Mouse (Mus musculus) forebrain, embryonic 15.5 days (tissue): ENCODE measurements around the gene Ube4b. TPM values are rescaled to one million over a fixed set of nuclear protein-coding genes. Genes with fewer than 3 reads are reported as not detected.

Source experiments
- ATAC-seq: fragments of 200-750 bp; cut with Nextera tagmentation; replicated peaks from 2 replicates; pipeline ENCODE4 v1.8.0; 2017; ENCODE audit warnings: mild to moderate bottlenecking, moderate TSS enrichment, moderate library complexity
- H3K27ac ChIP-seq: fragments of 300-500 bp; sonication (generic); replicated peaks from 2 replicates; pipeline ENCODE4 v1.5.1; 2015; ENCODE audit warnings: mild to moderate bottlenecking, inconsistent platforms
- H3K27me3 ChIP-seq: fragments of 300-500 bp; sonication (generic); 2 replicates; pipeline ENCODE4 v1.6.1; 2015; ENCODE audit warnings: inconsistent platforms
- H3K36me3 ChIP-seq: fragments of 300-500 bp; sonication (generic); 2 replicates; pipeline ENCODE4 v1.6.1; 2015; ENCODE audit warnings: mild to moderate bottlenecking, inconsistent platforms
- H3K4me1 ChIP-seq: fragments of 300-500 bp; sonication (generic); 2 replicates; pipeline ENCODE4 v1.6.1; 2015; ENCODE audit warnings: inconsistent platforms
- H3K4me2 ChIP-seq: fragments of 300-500 bp; sonication (generic); replicated peaks from 2 replicates; pipeline ENCODE4 v1.6.1; 2015; ENCODE audit warnings: mild to moderate bottlenecking, inconsistent platforms
- H3K4me3 ChIP-seq: fragments of 300-500 bp; sonication (generic); 2 replicates; pipeline ENCODE4 v1.5.1; 2015; ENCODE audit warnings: mild to moderate bottlenecking, inconsistent platforms
- H3K9ac ChIP-seq: fragments of 300-500 bp; sonication (generic); replicated peaks from 2 replicates; pipeline ENCODE4 v1.6.1; 2015; ENCODE audit warnings: mild to moderate bottlenecking, inconsistent platforms
- H3K9me3 ChIP-seq: fragments of 300-500 bp; sonication (generic); 2 replicates; pipeline ENCODE4 v1.6.1; 2016; ENCODE audit warnings: inconsistent platforms
- WGBS: fragments of 180-500 bp; shearing (Covaris S2); methylation state at CpG from one replicate; pipeline ENCODE4 v1.1.7; 2015; ENCODE audit warnings: mixed read lengths; 5-methylcytosine and 5-hydroxymethylcytosine counted together
- polyA plus RNA-seq: library from polyadenylated mRNA; unstranded; fragments of >200 nt; fragmentation: Nextera tagmentation; extraction: Ambion mirVana; gene quantifications from 2 replicates; pipeline ENCODE4 v1.2.1, GENCODE M21; 2015

Ube4b gene
- polyA plus RNA-seq, 1 experiment from 2014 or later = 58.4 TPM

DNA sequence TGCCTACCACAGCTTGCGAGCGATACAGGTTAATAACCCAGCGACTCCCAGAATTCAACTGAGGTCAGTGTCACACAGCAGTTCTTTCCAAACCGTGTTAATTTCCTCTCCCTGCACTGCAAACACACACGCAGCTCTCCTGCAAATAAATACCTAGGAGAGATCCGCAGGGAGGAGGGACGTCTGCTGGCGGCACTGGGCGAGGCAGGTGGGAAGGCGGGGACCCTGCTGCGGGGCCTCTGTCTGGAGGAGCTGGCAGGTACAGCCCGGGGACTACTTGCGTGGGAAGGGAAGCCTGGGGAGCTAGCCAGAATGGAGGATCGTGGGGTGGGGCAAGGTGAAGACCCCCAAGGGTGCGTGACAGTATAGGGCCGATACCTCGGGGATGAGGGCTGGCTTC, 46.7 kb downstream of the Ube4b start:
- no peak overlapping the region for H3K27ac ChIP-seq
- no peak overlapping the region for H3K4me3 ChIP-seq
- WGBS = 92% methylated on average over 17 of the region's 17 CpGs
- peaks cover 61% of the 10 kb centered on the region for H3K36me3 ChIP-seq
- H3K27me3 ChIP-seq = no peaks in the 10 kb centered on the region
- no peak overlapping the region for H3K4me2 ChIP-seq
- no peaks in the 10 kb centered on the region for H3K9me3 ChIP-seq
- no peak overlapping the region for H3K9ac ChIP-seq
- H3K4me1 ChIP-seq = no peaks in the 10 kb centered on the region
- no peak for ATAC-seq

GRCm38 (mm10) chr4:149378819-149379218, 47.7 kb downstream of the Ube4b start:
- Histone ChIP-seq H3K4me2 (no peak overlapping the region), H3K9ac (no peak overlapping the region), H3K4me1 (no peaks in the 10 kb centered on the region), H3K4me3 (no peak overlapping the region), H3K27ac (no peak overlapping the region), H3K9me3 (no peaks in the 10 kb centered on the region), H3K27me3 (no peaks in the 10 kb centered on the region), H3K36me3 (peaks cover 62% of the 10 kb centered on the region)
- WGBS = 54% methylated on average over 8 of the region's 8 CpGs
- ATAC-seq = no peak

- Histone ChIP-seq H3K9ac (no peak overlapping the region), H3K9me3 (no peaks in the 10 kb centered on the region), H3K27me3 (no peaks in the 10 kb centered on the region), H3K27ac (no peak overlapping the region), H3K4me1 (no peaks in the 10 kb centered on the region), H3K4me2 (no peak overlapping the region), H3K36me3 (peaks cover 64% of the 10 kb centered on the region), H3K4me3 (no peak overlapping the region)
- ATAC-seq = no peak
- WGBS = 90% methylated on average over 10 of the region's 10 CpGs
Observed at GRCm38 (mm10) chr4:149376034-149376433, 50.5 kb downstream of the Ube4b start.

- H3K4me3 ChIP-seq = no peak overlapping the region
- WGBS = 87% methylated on average over 11 of the region's 11 CpGs
- H3K9me3 ChIP-seq = no peaks in the 10 kb centered on the region
- no peak overlapping the region for H3K9ac ChIP-seq
- no peak for ATAC-seq
- no peaks in the 10 kb centered on the region for H3K4me1 ChIP-seq
- no peak overlapping the region for H3K27ac ChIP-seq
- no peaks in the 10 kb centered on the region for H3K27me3 ChIP-seq
- no peak overlapping the region for H3K4me2 ChIP-seq
- H3K36me3 ChIP-seq = peaks cover 63% of the 10 kb centered on the region
Observed at GRCm38 (mm10) chr4:149374662-149375061, 51.9 kb downstream of the Ube4b start.

- Histone ChIP-seq H3K27ac (no peak overlapping the region), H3K27me3 (no peaks in the 10 kb centered on the region), H3K4me1 (no peaks in the 10 kb centered on the region), H3K9me3 (no peaks in the 10 kb centered on the region), H3K4me3 (no peak overlapping the region), H3K36me3 (peaks cover 63% of the 10 kb centered on the region), H3K9ac (no peak overlapping the region), H3K4me2 (no peak overlapping the region)
- no peak for ATAC-seq
- 77% methylated on average over 9 of the region's 9 CpGs for WGBS
Observed at GRCm38 (mm10) chr4:149373927-149374326, 52.6 kb downstream of the Ube4b start.

- H3K9ac ChIP-seq = no peak overlapping the region
- no peak overlapping the region for H3K27ac ChIP-seq
- no peaks in the 10 kb centered on the region for H3K9me3 ChIP-seq
Observed at GRCm38 (mm10) chr4:149373431-149373830, 53.1 kb downstream of the Ube4b start.

DNA sequence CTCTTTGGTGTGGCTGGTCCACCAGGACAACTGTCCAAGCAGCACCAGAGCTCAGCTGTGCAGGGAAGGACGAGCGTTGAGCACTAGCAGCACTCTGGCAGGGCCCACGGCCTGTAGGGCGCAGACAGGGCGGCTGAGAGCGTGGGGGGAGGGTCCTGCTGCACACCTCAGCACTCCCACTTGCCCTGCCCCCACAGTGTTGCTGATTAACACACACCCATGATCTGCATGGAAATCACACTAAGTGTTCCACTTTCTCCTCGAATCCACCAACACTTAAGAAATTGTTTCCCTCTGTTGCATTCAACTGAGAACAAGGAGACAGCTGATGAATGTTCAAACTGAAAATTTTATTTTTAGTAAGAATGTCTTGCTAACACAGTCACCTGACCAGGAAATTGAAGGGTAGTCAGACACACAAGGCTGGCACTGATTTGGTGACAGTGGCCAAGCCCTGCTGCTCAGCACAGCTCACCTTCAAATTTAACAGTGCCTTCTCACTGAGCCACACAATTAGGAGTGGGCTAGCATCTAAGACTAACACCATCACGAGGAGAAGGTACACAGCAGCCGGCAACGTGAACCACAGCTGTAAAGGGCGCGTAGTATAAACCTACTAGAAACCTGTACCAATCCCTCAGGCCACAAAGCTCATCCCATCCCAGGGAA, 60.7 kb downstream of the Ube4b start:
- H3K4me2 ChIP-seq = no peak overlapping the region
- no peaks in the 10 kb centered on the region for H3K9me3 ChIP-seq
- WGBS = 80% methylated on average over 12 of the region's 12 CpGs
- peak overlapping the region; percentile 54 for H3K27ac ChIP-seq
- H3K9ac ChIP-seq = no peak overlapping the region
- no peak overlapping the region for H3K4me3 ChIP-seq
- ATAC-seq = no peak
- H3K27me3 ChIP-seq = no peaks in the 10 kb centered on the region
- H3K4me1 ChIP-seq = peaks cover 6% of the 10 kb centered on the region; the same call in 1 of the 2 replicates
- peaks cover 72% of the 10 kb centered on the region for H3K36me3 ChIP-seq

More at GRCm38 (mm10) chr4:149373431-149373830, 53.1 kb downstream of the Ube4b start:
- Histone ChIP-seq H3K36me3 (peaks cover 65% of the 10 kb centered on the region), H3K27me3 (no peaks in the 10 kb centered on the region), H3K4me2 (no peak overlapping the region), H3K4me3 (no peak overlapping the region), H3K4me1 (no peaks in the 10 kb centered on the region)
- no peak for ATAC-seq
- 64% methylated on average over 5 of the region's 5 CpGs for WGBS

DNA sequence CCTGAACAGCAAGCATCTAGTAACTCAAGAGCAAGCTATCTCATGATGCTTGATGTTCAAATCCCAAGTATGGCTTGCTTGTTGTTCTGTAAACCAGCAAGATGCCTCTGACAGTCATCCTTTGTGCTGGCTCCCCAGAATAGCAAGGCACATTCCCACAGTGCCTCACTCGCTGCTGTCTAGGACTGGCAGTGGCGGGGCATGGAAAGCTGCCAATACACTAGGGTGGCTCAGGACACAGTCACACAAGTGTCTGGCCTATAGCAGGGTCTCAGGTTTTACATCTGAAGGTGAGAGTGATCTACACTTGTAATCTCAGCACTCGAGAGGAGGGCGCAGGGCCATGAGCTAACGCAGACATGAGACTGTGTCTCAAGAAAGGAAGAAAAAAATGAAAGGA, 61.7 kb downstream of the Ube4b start:
- peaks cover 6% of the 10 kb centered on the region; the same call in 1 of the 2 replicates for H3K4me1 ChIP-seq
- H3K4me3 ChIP-seq = no peak overlapping the region
- H3K9me3 ChIP-seq = no peaks in the 10 kb centered on the region
- no peak overlapping the region for H3K9ac ChIP-seq
- no peak overlapping the region for H3K4me2 ChIP-seq
- 53% methylated on average over 5 of the region's 5 CpGs for WGBS
- H3K27me3 ChIP-seq = no peaks in the 10 kb centered on the region
- H3K36me3 ChIP-seq = peaks cover 75% of the 10 kb centered on the region
- H3K27ac ChIP-seq = no peak overlapping the region; the same call in 1 of the 2 replicates
- no peak for ATAC-seq

- H3K4me2 ChIP-seq = no peak overlapping the region
- H3K9me3 ChIP-seq = no peaks in the 10 kb centered on the region
- H3K27ac ChIP-seq = no peak overlapping the region
- peaks cover 3% of the 10 kb centered on the region; the same call in 1 of the 2 replicates for H3K4me1 ChIP-seq
- no peak for ATAC-seq
- no peak overlapping the region for H3K9ac ChIP-seq
- no peaks in the 10 kb centered on the region for H3K27me3 ChIP-seq
- H3K4me3 ChIP-seq = no peak overlapping the region
- H3K36me3 ChIP-seq = peaks cover 79% of the 10 kb centered on the region
- 72% methylated on average over 6 of the region's 6 CpGs for WGBS
Observed at GRCm38 (mm10) chr4:149361051-149361450, 65.5 kb downstream of the Ube4b start.

DNA sequence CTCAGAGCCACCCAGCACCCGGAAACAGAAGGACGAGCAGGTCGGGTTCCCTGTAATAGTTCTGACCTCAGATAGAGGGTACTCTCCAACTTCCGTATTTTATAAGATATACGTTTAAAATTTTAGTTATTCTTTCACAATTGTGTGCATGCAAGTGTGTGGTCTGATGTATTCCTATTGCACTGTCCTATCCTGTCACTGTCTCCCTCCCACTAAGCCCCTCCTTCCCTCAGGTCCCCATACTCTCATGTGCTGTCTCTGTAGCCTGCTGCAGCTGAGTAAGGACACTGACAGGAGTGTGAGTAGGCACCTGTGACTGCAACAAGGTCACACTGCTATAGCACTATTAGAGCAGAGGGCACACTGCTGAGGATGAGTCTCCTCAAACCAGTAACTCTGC, 65.9 kb downstream of the Ube4b start:
- H3K27ac ChIP-seq = no peak overlapping the region
- no peak overlapping the region for H3K9ac ChIP-seq
- no peaks in the 10 kb centered on the region for H3K9me3 ChIP-seq
- H3K27me3 ChIP-seq = no peaks in the 10 kb centered on the region
- H3K4me1 ChIP-seq = peaks cover 1% of the 10 kb centered on the region; the same call in 1 of the 2 replicates
- H3K36me3 ChIP-seq = peaks cover 83% of the 10 kb centered on the region
- H3K4me3 ChIP-seq = no peak overlapping the region
- WGBS = 94% methylated on average over 5 of the region's 5 CpGs
- no peak for ATAC-seq
- H3K4me2 ChIP-seq = no peak overlapping the region

GRCm38 (mm10) chr4:149357982-149358381, 68.6 kb downstream of the Ube4b start:
- WGBS = 93% methylated on average over 5 of the region's 5 CpGs
- no peak overlapping the region for H3K4me2 ChIP-seq
- H3K9ac ChIP-seq = no peak overlapping the region
- peaks cover 89% of the 10 kb centered on the region for H3K36me3 ChIP-seq
- H3K9me3 ChIP-seq = no peaks in the 10 kb centered on the region
- ATAC-seq = no peak
- no peak overlapping the region for H3K4me3 ChIP-seq
- H3K4me1 ChIP-seq = no peaks in the 10 kb centered on the region
- H3K27me3 ChIP-seq = no peaks in the 10 kb centered on the region
- no peak overlapping the region for H3K27ac ChIP-seq

- H3K4me1 ChIP-seq = no peaks in the 10 kb centered on the region
- H3K4me3 ChIP-seq = no peak overlapping the region
- no peak overlapping the region for H3K9ac ChIP-seq
- H3K4me2 ChIP-seq = no peak overlapping the region
- H3K36me3 ChIP-seq = peaks cover 91% of the 10 kb centered on the region
- H3K27me3 ChIP-seq = no peaks in the 10 kb centered on the region
- no peaks in the 10 kb centered on the region for H3K9me3 ChIP-seq
- WGBS = 97% methylated on average over 8 of the region's 8 CpGs
- no peak overlapping the region for H3K27ac ChIP-seq
- no peak for ATAC-seq
Observed at GRCm38 (mm10) chr4:149354671-149355070, 71.9 kb downstream of the Ube4b start.

DNA sequence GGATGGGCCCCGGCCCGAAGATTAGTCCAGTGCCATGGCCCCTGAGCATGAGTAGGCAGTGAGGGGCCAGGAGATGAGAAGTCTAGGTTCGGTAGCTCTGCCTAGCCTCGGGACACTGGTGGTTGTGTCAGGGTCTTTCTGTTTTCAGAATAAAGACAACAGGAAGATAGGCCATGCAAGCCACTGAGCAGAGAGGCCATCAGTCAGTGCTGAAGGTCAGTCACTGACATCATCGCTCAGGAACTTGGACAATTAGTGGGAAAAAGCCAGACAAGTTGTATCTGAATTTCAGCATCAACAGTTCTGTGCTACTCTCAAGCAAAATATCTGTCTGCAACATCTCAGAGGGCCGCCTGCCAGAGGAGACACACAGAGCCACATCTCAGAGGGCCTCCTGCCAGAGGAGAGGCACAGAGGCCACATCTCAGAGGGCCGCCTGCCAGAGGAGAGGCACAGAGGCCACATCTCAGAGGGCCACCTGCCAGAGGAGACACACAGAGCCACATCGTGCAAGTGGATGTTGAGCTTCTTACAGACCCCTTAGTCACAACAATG, 74.9 kb downstream of the Ube4b start:
- no peaks in the 10 kb centered on the region for H3K9me3 ChIP-seq
- no peak for ATAC-seq
- WGBS = 90% methylated on average over 8 of the region's 8 CpGs
- peaks cover 81% of the 10 kb centered on the region for H3K36me3 ChIP-seq
- H3K4me3 ChIP-seq = no peak overlapping the region
- H3K9ac ChIP-seq = no peak overlapping the region
- no peak overlapping the region for H3K4me2 ChIP-seq
- H3K27me3 ChIP-seq = no peaks in the 10 kb centered on the region
- no peaks in the 10 kb centered on the region for H3K4me1 ChIP-seq
- H3K27ac ChIP-seq = no peak overlapping the region
